8 mouse cellular contexts compared by ENCODE assay signal in genomic region chr13:48545476-48546281, GRCm38 (mm10). TPM values are rescaled to one million over a fixed set of nuclear protein-coding genes. Genes with fewer than 3 reads are reported as not detected.
A peak's percentile ranks its signal among the peaks of the same experiment; 100 is the strongest.
DNase-seq lines count a peak whose midpoint lies in the region; ATAC-seq and TF ChIP-seq lines count a peak whose summit lies in the region.

No protein-coding gene starts in this region.

- no peaks in the 10 kb centered on the region for H3K27me3 ChIP-seq in hindbrain, postnatal 0 days (ENCODE audit: insufficient read depth, low read length)

- H3K36me3 ChIP-seq in hindbrain, postnatal 0 days (ENCODE audit: insufficient read depth, low read length) = no peaks in the 10 kb centered on the region

- H3K4me3 ChIP-seq in gastrocnemius, adult 2 months = peak overlapping the region; percentile 100
- H3K4me3 ChIP-seq in hindbrain, postnatal 0 days (ENCODE audit: low read length) = peak overlapping the region; percentile 94
- H3K4me3 ChIP-seq in left cerebral cortex, adult 2 months = peak overlapping the region; percentile 99

- H3K4me2 ChIP-seq in hindbrain, postnatal 0 days (ENCODE audit: low read depth, low read length) = peak overlapping the region; percentile 64

- H3K9ac ChIP-seq in hindbrain, postnatal 0 days (replicated peaks; ENCODE audit: low read length) = peak overlapping the region; percentile 99

- H3K9me3 ChIP-seq in hindbrain, postnatal 0 days (ENCODE audit: low read length) = no peaks in the 10 kb centered on the region

- H3K27ac ChIP-seq in gastrocnemius, adult 2 months = peak overlapping the region; percentile 98
- peak overlapping the region; percentile 100 for H3K27ac ChIP-seq in hindbrain, postnatal 0 days
- peak overlapping the region; percentile 100 for H3K27ac ChIP-seq in left cerebral cortex, adult 2 months

- H3K4me1 ChIP-seq in hindbrain, postnatal 0 days (ENCODE audit: insufficient read depth, low read length) = peaks cover 14% of the 10 kb centered on the region

- WGBS in hindbrain, postnatal 0 days = 1% methylated on average over 54 of the region's 72 CpGs

- no peak for TF ChIP-seq CTCF in gastrocnemius, adult 2 months (IDR thresholded peaks at IDR 0.05)
- no peak for TF ChIP-seq CTCF in hindbrain, postnatal 0 days (IDR thresholded peaks at IDR 0.05; ENCODE audit: low read depth)
- no peak for TF ChIP-seq CTCF in left cerebral cortex, adult 2 months (IDR thresholded peaks at IDR 0.05)

- ATAC-seq in common myeloid progenitor, adult 5-6 weeks (replicated peaks; ENCODE audit: low read depth, poor library complexity, severe bottlenecking) = peak; percentile 73
- ATAC-seq in hindbrain, postnatal 0 days = peak; percentile 88
- ATAC-seq in megakaryocyte, adult 5-6 weeks (ENCODE audit: poor library complexity, severe bottlenecking) = peak; percentile 79

- intact Hi-C loops in gastrocnemius, adult 2 months (cut with DNase I) = no loop called here
- intact Hi-C loops in left cerebral cortex, adult 2 months (cut with DNase I) = loop anchor here (1.0 to 2.0 kb wide), 2 partner anchors 21 to 79 kb away; partner anchors contain the start of gene Ptpdc1

- DNase-seq in ZHBTc4 (ENCODE audit: low read depth, low spot score) = peak; percentile 100
- peak; percentile 99 for DNase-seq in gastrocnemius, adult 2 months
- peak; percentile 100 for DNase-seq in hindbrain, postnatal 0 days (ENCODE audit: low spot score)
- peak; percentile 96 to 97 for DNase-seq in left cerebral cortex, adult 2 months (ENCODE audit: extremely low spot score in 1 of 2, low spot score in 2 of 2)
- DNase-seq in right cerebral cortex, adult 2 months (ENCODE audit: low spot score in 2 of 2) = peak; percentile 94 to 95
- peak; percentile 98 for DNase-seq in urinary bladder, postnatal 14 days (ENCODE audit: low spot score)

RNA-seq across cellular contexts. Expression of gene A830005F24Rik, which starts 32.3 kb away (rescaled TPM):
- total RNA-seq in common myeloid progenitor, adult 5-6 weeks (2017) = 0.73 TPM in 1 of 2 replicates, not detected in the other
- total RNA-seq in gastrocnemius, adult 2 months (2021) = under 1 TPM in 1 of 2 experiments, not detected in 1; 0.31 TPM
- total RNA-seq in hindbrain, postnatal 0 days (2014; rRNA removed) = 2.2 TPM in 1 of 2 replicates, not detected in the other
- 1.6 and 1.9 TPM in 2 replicates for polyA plus RNA-seq in hindbrain, postnatal 0 days (2015; fragmentation: Nextera tagmentation; extraction: Ambion mirVana)
- total RNA-seq in left cerebral cortex, adult 2 months (2021) = 1 to 10 TPM; 1.5 to 2.8 TPM
- total RNA-seq in megakaryocyte, adult 5-6 weeks (2015) = not detected in 2 replicates
- total RNA-seq in megakaryocyte, adult 5-6 weeks (2017) = not detected in 2 replicates

RNA-seq across cellular contexts. Expression of gene Zfp169, which starts 32.4 kb away (rescaled TPM):
- 12.7 and 12.8 TPM in 2 replicates for total RNA-seq in common myeloid progenitor, adult 5-6 weeks (2017)
- 1 to 10 TPM; 3.6 to 3.7 TPM for total RNA-seq in gastrocnemius, adult 2 months (2021)
- 19.3 and 23.9 TPM in 2 replicates for total RNA-seq in hindbrain, postnatal 0 days (2014; rRNA removed)
- polyA plus RNA-seq in hindbrain, postnatal 0 days (2015; fragmentation: Nextera tagmentation; extraction: Ambion mirVana) = 2.8 TPM in 2 replicates
- 10 to 100 TPM; 24.2 to 28.5 TPM for total RNA-seq in left cerebral cortex, adult 2 months (2021)
- 8.1 and 10.7 TPM in 2 replicates for total RNA-seq in megakaryocyte, adult 5-6 weeks (2015)
- 10.0 and 11.1 TPM in 2 replicates for total RNA-seq in megakaryocyte, adult 5-6 weeks (2017)

Comparison
In these comparisons a context has a peak if more than half of its experiments do, and no peak if none do; other contexts are left out.
1. Peak in every context shown above with its lines: DNase-seq, ATAC-seq, H3K4me3 ChIP-seq and H3K27ac ChIP-seq.